In genomic region chr4:130267069-130267468, GRCm38 (mm10) we compare ENCODE assay signal across 12 mouse cellular contexts. TPM values are rescaled to one million over a fixed set of nuclear protein-coding genes. Genes with fewer than 3 reads are reported as not detected.
DNase-seq lines count a peak whose midpoint lies in the region; ATAC-seq and TF ChIP-seq lines count a peak whose summit lies in the region.
"Had no signal": no experiment of that assay in that cellular context is flagged by ENCODE, and none has a peak within 500 bp of the region (broad histone marks: within the 10 kb centered on the region; RNA-seq: fewer than 3 reads in every experiment).

No protein-coding gene starts in this region.

- H3K27me3 ChIP-seq in embryonic facial prominence, embryonic 12.5 days: no peaks in the 10 kb centered on the region
- H3K27me3 ChIP-seq in embryonic facial prominence, embryonic 10.5 days (replicated peaks; ENCODE audit: low read depth, poor library complexity, severe bottlenecking): peaks cover 49% of the 10 kb centered on the region

- H3K36me3 ChIP-seq in embryonic facial prominence, embryonic 12.5 days: peaks cover 28% of the 10 kb centered on the region
- H3K36me3 ChIP-seq in embryonic facial prominence, embryonic 10.5 days (replicated peaks): peaks cover 22% of the 10 kb centered on the region

- no peak for DNase-seq in embryonic facial prominence, embryonic 10.5 days (ENCODE audit: low spot score)
- peak; percentile 51 for DNase-seq in R1 (ENCODE audit: low read depth, low spot score)
- DNase-seq in kidney, postnatal 14 days: peak; percentile 68
- DNase-seq in lung, adult 2 months: peak; percentile 39
- no peak for DNase-seq in heart, adult 8-10 months (ENCODE audit: low spot score)
- no peak for DNase-seq in frontal cortex, postnatal 14 days (ENCODE audit: low spot score in 2 of 2)
- no peak for DNase-seq in testis, postnatal 10 days (ENCODE audit: low spot score)
- DNase-seq: cerebellum, adult 11 months had no signal

- H3K4me1 ChIP-seq in embryonic facial prominence, embryonic 12.5 days: peaks cover 26% of the 10 kb centered on the region
- H3K4me1 ChIP-seq in embryonic facial prominence, embryonic 10.5 days: peaks cover 36% of the 10 kb centered on the region
- no peaks in the 10 kb centered on the region for H3K4me1 ChIP-seq in lung, adult 2 months (ENCODE audit: control insufficient read depth, insufficient read depth, low read length)

- H3K9ac ChIP-seq in embryonic facial prominence, embryonic 12.5 days: no peak overlapping the region

- no peak overlapping the region for H3K4me3 ChIP-seq in embryonic facial prominence, embryonic 12.5 days
- H3K4me3 ChIP-seq in embryonic facial prominence, embryonic 10.5 days: no peak overlapping the region
- H3K4me3 ChIP-seq in lung, adult 2 months (replicated peaks; ENCODE audit: extremely low read depth, low read depth, low read length): no peak overlapping the region

- no peaks in the 10 kb centered on the region for H3K9me3 ChIP-seq in embryonic facial prominence, embryonic 12.5 days
- H3K9me3 ChIP-seq in embryonic facial prominence, embryonic 10.5 days: no peaks in the 10 kb centered on the region

- H3K4me2 ChIP-seq in embryonic facial prominence, embryonic 12.5 days (replicated peaks): 0 out of 2 replicates have a peak overlapping the region, but pooled peaks have one; percentile 24

- no peak for ATAC-seq in embryonic facial prominence, embryonic 12.5 days (ENCODE audit: insufficient number of reproducible peaks, insufficient read depth, low FRiP score, low TSS enrichment)

- no peak overlapping the region for H3K27ac ChIP-seq in embryonic facial prominence, embryonic 12.5 days
- no peak overlapping the region; the same call in 1 of the 2 replicates for H3K27ac ChIP-seq in embryonic facial prominence, embryonic 10.5 days (replicated peaks)

- no peak for TF ChIP-seq CTCF in lung, adult 2 months (IDR thresholded peaks at IDR 0.05; ENCODE audit: insufficient read depth, low read length)

- 62% methylated on average over 7 of the region's 7 CpGs for WGBS in embryonic facial prominence, embryonic 12.5 days
- WGBS in embryonic facial prominence, embryonic 10.5 days: 78% methylated on average over 7 of the region's 7 CpGs
- 74% methylated on average over 7 of the region's 7 CpGs for WGBS in lung, adult 2 months

- TF ChIP-seq POLR2A in lung, adult 2 months (IDR thresholded peaks at IDR 0.05; ENCODE audit: borderline replicate concordance, extremely low read depth, low read depth, low read length): no peak

RNA-seq across cellular contexts. Expression of gene Serinc2, which starts 11.9 kb away (rescaled TPM):
- 154 and 159 TPM in 2 replicates for polyA plus RNA-seq in embryonic facial prominence, embryonic 12.5 days (2016; fragmentation: Nextera tagmentation; extraction: Ambion mirVana)
- polyA plus RNA-seq in embryonic facial prominence, embryonic 10.5 days (2016; fragmentation: Nextera tagmentation; extraction: Ambion mirVana): 43.6 and 60.0 TPM in 2 replicates
- 42.2 and 66.5 TPM in 2 replicates for polyA plus RNA-seq in lung, adult 2 months (2012; rRNA removed)
- 1 to 10 TPM; 1.9 to 3.7 (median 2.6) TPM for total RNA-seq in heart, adult 8-10 months (2022)

RNA-seq across cellular contexts. Expression of gene Fabp3, which starts 41.3 kb away (rescaled TPM):
- 14.6 and 14.9 TPM in 2 replicates for polyA plus RNA-seq in embryonic facial prominence, embryonic 12.5 days (2016; fragmentation: Nextera tagmentation; extraction: Ambion mirVana)
- polyA plus RNA-seq in embryonic facial prominence, embryonic 10.5 days (2016; fragmentation: Nextera tagmentation; extraction: Ambion mirVana): 15.6 and 16.2 TPM in 2 replicates
- polyA plus RNA-seq in lung, adult 2 months (2012; rRNA removed): 48.5 and 75.4 TPM in 2 replicates
- 1,000 to 10,000 TPM; 6,025 to 7,484 (median 6,750) TPM for total RNA-seq in heart, adult 8-10 months (2022)

RNA-seq across cellular contexts. Expression of gene Gm10570, which starts 41.4 kb away (rescaled TPM):
- polyA plus RNA-seq in embryonic facial prominence, embryonic 12.5 days (2016; fragmentation: Nextera tagmentation; extraction: Ambion mirVana): not detected in 2 replicates
- polyA plus RNA-seq in embryonic facial prominence, embryonic 10.5 days (2016; fragmentation: Nextera tagmentation; extraction: Ambion mirVana): 0.77 TPM in 1 of 2 replicates, not detected in the other
- polyA plus RNA-seq in lung, adult 2 months (2012; rRNA removed): 0.40 TPM in 1 of 2 replicates, not detected in the other
- total RNA-seq in heart, adult 8-10 months (2022): under 1 TPM in 1 of 4 experiments, not detected in 3; 0.91 TPM
- polyA plus RNA-seq: neural tube, embryonic 11.5 days had no signal

RNA-seq across cellular contexts. Expression of gene Gm853, which starts 44.9 kb away (rescaled TPM):
- polyA plus RNA-seq in embryonic facial prominence, embryonic 12.5 days (2016; fragmentation: Nextera tagmentation; extraction: Ambion mirVana): not detected in 2 replicates
- not detected in 2 replicates for polyA plus RNA-seq in embryonic facial prominence, embryonic 10.5 days (2016; fragmentation: Nextera tagmentation; extraction: Ambion mirVana)
- polyA plus RNA-seq in lung, adult 2 months (2012; rRNA removed): not detected in 2 replicates
- not detected for total RNA-seq in heart, adult 8-10 months (2022)
- total RNA-seq: left cerebral cortex, postnatal 10 days had no signal
- polyA plus RNA-seq: heart, postnatal 0 days; neural tube, embryonic 11.5 days had no signal

Comparison
In these comparisons a context has a peak if more than half of its experiments do, and no peak if none do; other contexts are left out.
1. DNase-seq: peak in R1 (single experiment), kidney, postnatal 14 days (single experiment) and lung, adult 2 months (single experiment); none in embryonic facial prominence, embryonic 10.5 days (single experiment), heart, adult 8-10 months (single experiment), frontal cortex, postnatal 14 days (0 of 2) and testis, postnatal 10 days (single experiment).